10 mouse cellular contexts compared by ENCODE assay signal in genomic region chr4:53315876-53316762, GRCm38 (mm10).
DNase-seq lines count a peak whose midpoint lies in the region; ATAC-seq and TF ChIP-seq lines count a peak whose summit lies in the region.
"Had no signal": no experiment of that assay in that cellular context is flagged by ENCODE, and none has a peak within 500 bp of the region (broad histone marks: within the 10 kb centered on the region; RNA-seq: fewer than 3 reads in every experiment).

No protein-coding gene starts in this region.

- H3K9ac ChIP-seq in liver, postnatal 0 days (replicated peaks) = no peak overlapping the region
- H3K9ac ChIP-seq in forebrain, embryonic 15.5 days (replicated peaks) = no peak overlapping the region
- H3K9ac ChIP-seq in midbrain, embryonic 15.5 days = no peak overlapping the region
- H3K9ac ChIP-seq: liver, embryonic 15.5 days had no signal

- no peaks in the 10 kb centered on the region for H3K9me3 ChIP-seq in liver, postnatal 0 days (ENCODE audit: low read length)
- H3K9me3 ChIP-seq in forebrain, embryonic 15.5 days = no peaks in the 10 kb centered on the region
- no peaks in the 10 kb centered on the region for H3K9me3 ChIP-seq in midbrain, embryonic 15.5 days
- H3K9me3 ChIP-seq: liver, embryonic 15.5 days had no signal

- TF ChIP-seq CTCF in liver, postnatal 0 days (IDR thresholded peaks at IDR 0.05; ENCODE audit: low read depth) = no peak

- ATAC-seq in liver, postnatal 0 days = peak; percentile 28; the same call in 1 of the 2 replicates
- ATAC-seq in forebrain, embryonic 15.5 days (replicated peaks) = peak; percentile 33; the same call in 1 of the 2 replicates
- 0 out of 2 replicates have a peak, but pooled peaks have one; percentile 28 for ATAC-seq in midbrain, embryonic 15.5 days (replicated peaks)

- no peaks in the 10 kb centered on the region for H3K36me3 ChIP-seq in liver, postnatal 0 days (replicated peaks; ENCODE audit: insufficient read depth, low read length)
- no peaks in the 10 kb centered on the region for H3K36me3 ChIP-seq in forebrain, embryonic 15.5 days
- H3K36me3 ChIP-seq in midbrain, embryonic 15.5 days (replicated peaks) = no peaks in the 10 kb centered on the region
- H3K36me3 ChIP-seq: liver, embryonic 15.5 days had no signal

- H3K27ac ChIP-seq in liver, postnatal 0 days (ENCODE audit: low read depth) = peak overlapping the region; percentile 34; the same call in 1 of the 2 replicates
- peak overlapping the region; percentile 77 for H3K27ac ChIP-seq in forebrain, embryonic 15.5 days (replicated peaks)
- H3K27ac ChIP-seq in midbrain, embryonic 15.5 days = peak overlapping the region; percentile 54
- H3K27ac ChIP-seq: liver, embryonic 15.5 days had no signal

- no peaks in the 10 kb centered on the region for H3K27me3 ChIP-seq in liver, postnatal 0 days (ENCODE audit: insufficient read depth, low read length)
- H3K27me3 ChIP-seq in forebrain, embryonic 15.5 days = no peaks in the 10 kb centered on the region
- H3K27me3 ChIP-seq in midbrain, embryonic 15.5 days (replicated peaks) = no peaks in the 10 kb centered on the region
- H3K27me3 ChIP-seq: liver, embryonic 15.5 days had no signal

- H3K4me3 ChIP-seq in liver, postnatal 0 days (ENCODE audit: low read depth, low read length) = no peak overlapping the region
- no peak overlapping the region for H3K4me3 ChIP-seq in forebrain, embryonic 15.5 days
- no peak overlapping the region for H3K4me3 ChIP-seq in midbrain, embryonic 15.5 days
- H3K4me3 ChIP-seq: liver, embryonic 15.5 days had no signal

- H3K4me2 ChIP-seq in liver, postnatal 0 days (ENCODE audit: low read depth, low read length) = no peak overlapping the region
- H3K4me2 ChIP-seq in forebrain, embryonic 15.5 days (replicated peaks) = no peak overlapping the region
- no peak overlapping the region for H3K4me2 ChIP-seq in midbrain, embryonic 15.5 days
- H3K4me2 ChIP-seq: liver, embryonic 15.5 days had no signal

- peaks cover 17% of the 10 kb centered on the region for H3K4me1 ChIP-seq in liver, postnatal 0 days (ENCODE audit: insufficient read depth)
- peaks cover 30% of the 10 kb centered on the region for H3K4me1 ChIP-seq in forebrain, embryonic 15.5 days
- peaks cover 13% of the 10 kb centered on the region; the same call in 1 of the 2 replicates for H3K4me1 ChIP-seq in midbrain, embryonic 15.5 days

- peak; percentile 7 for DNase-seq in gastrocnemius, postnatal 14 days
- DNase-seq in gastrocnemius, postnatal 10 days = no peak
- DNase-seq in liver, postnatal 0 days = no peak
- DNase-seq in liver = no peak
- no peak for DNase-seq in ovary, postnatal 36 days (ENCODE audit: low spot score)
- DNase-seq in adrenal gland, adult 2 months = no peak
- DNase-seq: thymus, adult 18-20 months had no signal

- intact Hi-C loops in gastrocnemius, postnatal 14 days (cut with DNase I; ENCODE audit: low total_unique reads) = no loop called here

- no peak for TF ChIP-seq EP300 in liver, postnatal 0 days (IDR thresholded peaks at IDR 0.05; ENCODE audit: low read depth)

- WGBS in liver, postnatal 0 days (ENCODE audit: insufficient replicate concordance) = 64% methylated on average over 13 of the region's 13 CpGs
- 73% methylated on average over 13 of the region's 13 CpGs for WGBS in forebrain, embryonic 15.5 days
- 77% methylated on average over 13 of the region's 13 CpGs for WGBS in midbrain, embryonic 15.5 days
